Mouse (Mus musculus) spleen, adult 2 months (tissue): Measurements from ENCODE around the gene Mmgt1. TPM values are rescaled to one million over a fixed set of nuclear protein-coding genes. Genes with fewer than 3 reads are reported as not detected.

ENCODE experiments used
- DNase-seq, 2 experiments: peaks; one replicate each; pipeline versions ENCODE4 v3.0.0 to v3.0.0-alpha.2; 2012 to 2021; ENCODE audit warnings: low spot score in 2 of 2, low read depth in 1 of 2
- H3K27ac ChIP-seq: fragments of 200-500 bp; 2 replicates; pipeline ENCODE4 v1.5.1; 2012; ENCODE audit warnings: low read length, inconsistent platforms; ENCODE audit not compliant: insufficient read depth
- H3K27me3 ChIP-seq: fragments of 200-500 bp; 2 replicates; pipeline ENCODE4 v1.6.1; 2012; ENCODE audit warnings: mild to moderate bottlenecking, moderate library complexity, low read length, inconsistent platforms; ENCODE audit not compliant: control insufficient read depth, insufficient read depth
- H3K36me3 ChIP-seq: fragments of 200-500 bp; 2 replicates; pipeline ENCODE4 v1.6.1; 2012; ENCODE audit warnings: mild to moderate bottlenecking, low read length, inconsistent platforms; ENCODE audit not compliant: control insufficient read depth, insufficient read depth
- H3K4me1 ChIP-seq: fragments of 200-500 bp; 2 replicates; pipeline ENCODE4 v1.6.1; 2011; ENCODE audit warnings: inconsistent platforms; ENCODE audit not compliant: control insufficient read depth, insufficient read depth, insufficient read length
- H3K4me3 ChIP-seq: fragments of 200-500 bp; 2 replicates; pipeline ENCODE4 v1.5.1; 2011; ENCODE audit warnings: mild to moderate bottlenecking, inconsistent platforms; ENCODE audit not compliant: insufficient read depth, insufficient read length; ENCODE audit errors: extremely low read depth
- CTCF ChIP-seq: fragments of 200-500 bp; IDR thresholded peaks from 2 replicates; pipeline ENCODE4 v1.5.1; 2011; ENCODE audit warnings: mild to moderate bottlenecking, inconsistent platforms; ENCODE audit not compliant: insufficient read depth, insufficient read length, insufficient replicate concordance; ENCODE audit errors: extremely low read depth
- POLR2A ChIP-seq: fragments of 200-500 bp; IDR thresholded peaks from 2 replicates; pipeline ENCODE4 v1.6.1; 2011; ENCODE audit warnings: low read depth, low read length, inconsistent platforms
- WGBS: fragments of 180-500 bp; shearing (Covaris S2); methylation state at CpG from one replicate; pipeline ENCODE4 v1.1.7; 2018; 5-methylcytosine and 5-hydroxymethylcytosine counted together
- polyA plus RNA-seq: library from polyadenylated mRNA; depleted of rRNA; stranded (reverse); fragments of >200 nt; gene quantifications from 2 replicates; pipeline ENCODE4 v1.2.3, GENCODE M21; 2012

Gene Mmgt1
- polyA plus RNA-seq, 1 experiment, result 2.0 TPM

GRCm38 (mm10) chrX:56609285-56609622 is 11.4 kb upstream of the Mmgt1 start:
- no peak overlapping the region for H3K27ac ChIP-seq

GRCm38 (mm10) chrX:56607032-56607710 is 9.3 kb upstream of the Mmgt1 start:
- no peak for DNase-seq
- H3K27ac ChIP-seq, result no peak overlapping the region
- H3K4me3 ChIP-seq, result no peak overlapping the region

More at GRCm38 (mm10) chrX:56609285-56609622, 11.4 kb upstream of the Mmgt1 start:
- no peak for DNase-seq
- Histone ChIP-seq H3K4me3 (peak overlapping the region; percentile 93), H3K27me3 (no peaks in the 10 kb centered on the region), H3K36me3 (no peaks in the 10 kb centered on the region), H3K4me1 (peaks cover 3% of the 10 kb centered on the region; the same call in 1 of the 2 replicates)
- TF ChIP-seq CTCF (no peak), POLR2A (no peak)
- WGBS, result 39% methylated on average over 7 of the region's 7 CpGs

GRCm38 (mm10) chrX:56606536-56606935 is 8.7 kb upstream of the Mmgt1 start:
- Histone ChIP-seq H3K27me3 (no peaks in the 10 kb centered on the region), H3K36me3 (no peaks in the 10 kb centered on the region), H3K4me3 (no peak overlapping the region), H3K27ac (no peak overlapping the region), H3K4me1 (peaks cover 3% of the 10 kb centered on the region; the same call in 1 of the 2 replicates)
- TF ChIP-seq POLR2A (no peak), CTCF (no peak)
- whole genome bisulfite sequencing, result 71% methylated on average over 2 of the region's 2 CpGs
- DNase-seq, result no peak

More at GRCm38 (mm10) chrX:56607032-56607710, 9.3 kb upstream of the Mmgt1 start:
- Histone ChIP-seq H3K4me1 (peaks cover 3% of the 10 kb centered on the region; the same call in 1 of the 2 replicates), H3K27me3 (no peaks in the 10 kb centered on the region), H3K36me3 (no peaks in the 10 kb centered on the region)
- 70% methylated on average over 7 of the region's 7 CpGs for WGBS
- TF ChIP-seq CTCF (no peak), POLR2A (no peak)

DNA sequence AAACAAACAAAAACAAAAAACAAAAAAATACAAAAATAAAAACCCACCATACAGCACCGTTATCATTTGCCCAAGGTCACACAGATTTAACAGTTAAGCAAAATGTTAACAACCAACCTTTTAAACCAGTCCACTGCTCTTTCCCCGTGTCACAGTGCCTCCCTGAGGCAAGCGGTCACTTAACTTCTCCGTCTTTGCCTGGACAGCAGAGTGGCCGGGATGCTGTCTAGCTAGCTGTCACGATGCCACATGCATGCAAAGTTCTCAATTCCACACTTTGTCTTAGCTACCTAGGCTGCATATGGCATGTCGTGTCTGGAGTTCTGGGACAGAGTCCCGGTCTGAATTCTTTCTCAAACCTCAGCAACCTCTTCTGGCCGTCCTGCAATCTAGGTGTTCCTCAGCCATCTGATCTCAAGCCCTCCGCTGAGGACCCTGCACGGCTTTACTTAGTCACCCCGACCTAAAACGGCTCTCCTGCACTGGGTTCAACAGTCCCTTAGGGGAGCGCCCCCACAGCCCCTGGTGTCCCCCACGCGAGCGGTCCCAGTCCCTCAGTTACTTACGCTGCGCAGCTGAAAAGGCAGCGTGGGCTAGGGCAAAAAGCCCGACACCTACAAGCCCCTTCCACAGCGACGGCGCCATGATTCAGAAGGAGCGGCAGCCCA is 516 bp downstream of the Mmgt1 start:
- H3K27ac ChIP-seq, result peak overlapping the region; percentile 55; the same call in 1 of the 2 replicates
- peak in 1 of 2 experiments; percentile 3 for DNase-seq
- no peaks in the 10 kb centered on the region for H3K4me1 ChIP-seq

GRCm38 (mm10) chrX:56578200-56578599 is 19.7 kb downstream of the Mmgt1 start:
- no peak for DNase-seq
- Histone ChIP-seq H3K27ac (no peak overlapping the region), H3K36me3 (no peaks in the 10 kb centered on the region), H3K4me3 (no peak overlapping the region), H3K27me3 (no peaks in the 10 kb centered on the region), H3K4me1 (no peaks in the 10 kb centered on the region)
- WGBS, result 81% methylated on average over 2 of the region's 2 CpGs
- TF ChIP-seq CTCF, result no peak
- no peak for TF ChIP-seq POLR2A

More for the DNA sequence above, 516 bp downstream of the Mmgt1 start:
- H3K4me3 ChIP-seq, result peak overlapping the region; percentile 72
- H3K36me3 ChIP-seq, result peaks cover 1% of the 10 kb centered on the region; the same call in 1 of the 2 replicates
- TF ChIP-seq POLR2A (no peak), CTCF (no peak)
- WGBS, result 23% methylated on average over 25 of the region's 25 CpGs
- H3K27me3 ChIP-seq, result no peaks in the 10 kb centered on the region

DNA sequence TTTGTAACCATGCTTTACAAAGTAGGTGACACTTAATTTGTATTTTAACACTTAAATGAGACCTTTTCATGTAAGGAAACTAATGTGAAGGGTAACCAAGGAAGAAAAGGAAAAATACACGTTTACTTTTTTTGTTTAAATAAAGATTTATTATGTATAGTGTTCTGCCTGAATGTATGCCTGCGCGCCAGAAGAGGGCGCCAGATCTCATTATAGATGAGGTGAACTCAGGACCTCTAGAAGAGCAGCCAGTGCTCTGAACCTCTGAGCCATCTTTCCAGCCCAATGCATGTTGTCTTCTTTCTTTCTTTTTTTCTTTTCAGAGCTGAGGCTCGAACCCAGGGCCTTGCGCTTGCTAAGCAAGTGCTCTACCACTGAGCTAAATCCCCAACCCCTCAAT is 25.4 kb downstream of the Mmgt1 start:
- 26% methylated on average over 6 of the region's 6 CpGs for WGBS
- Histone ChIP-seq H3K4me3 (no peak overlapping the region), H3K27ac (no peak overlapping the region), H3K4me1 (no peaks in the 10 kb centered on the region), H3K27me3 (no peaks in the 10 kb centered on the region), H3K36me3 (no peaks in the 10 kb centered on the region)
- peak in 1 of 2 experiments; percentile 3 for DNase-seq
- no peak for TF ChIP-seq POLR2A

DNA sequence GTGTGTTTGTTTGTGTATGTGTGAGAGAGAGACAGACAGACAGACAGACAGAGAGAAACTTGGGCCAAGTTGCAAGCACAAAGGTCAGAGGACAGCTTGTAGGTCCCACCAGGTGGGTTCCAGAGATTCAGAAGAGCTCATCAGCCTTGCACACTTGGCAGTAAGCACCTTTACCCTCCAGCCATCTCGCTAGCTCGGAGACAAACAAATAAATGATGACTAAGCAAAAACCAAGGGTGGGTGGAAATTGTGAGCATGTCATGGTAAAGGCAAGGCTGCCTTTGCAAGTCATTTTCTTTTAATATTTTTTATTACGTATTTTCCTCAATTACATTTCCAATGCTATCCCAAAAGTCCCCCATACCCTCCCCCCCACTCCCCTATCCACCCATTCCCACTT is 44.3 kb downstream of the Mmgt1 start:
- H3K27me3 ChIP-seq, result no peaks in the 10 kb centered on the region
- no peaks in the 10 kb centered on the region for H3K36me3 ChIP-seq
- DNase-seq, result no peak
- no peak overlapping the region for H3K27ac ChIP-seq
- TF ChIP-seq POLR2A (no peak), CTCF (no peak)
- no peak overlapping the region for H3K4me3 ChIP-seq
- WGBS, result 66% methylated on average over 3 of the region's 3 CpGs
- no peaks in the 10 kb centered on the region for H3K4me1 ChIP-seq
